Mouse (Mus musculus) myocyte (in vitro differentiated cells): ENCODE results near the gene Ajap1.

Experiments
- CEBPB ChIP-seq: IDR thresholded peaks from 2 replicates; pipeline ENCODE4 v1.6.1; 2011; ENCODE audit warnings: mild to moderate bottlenecking, moderate library complexity; ENCODE audit not compliant: poor library complexity, insufficient read depth, severe bottlenecking
- E2F4 ChIP-seq: IDR thresholded peaks from one replicate; pipeline ENCODE4 v1.6.1; 2011; ENCODE audit warnings: mild to moderate bottlenecking, control low read depth, moderate library complexity; ENCODE audit not compliant: insufficient read depth
- MAX ChIP-seq: IDR thresholded peaks from one replicate; pipeline ENCODE4 v1.6.1; 2011; ENCODE audit warnings: low read depth, mild to moderate bottlenecking, control low read depth
- MYOD1 ChIP-seq, 3 experiments: IDR thresholded peaks; one replicate each; pipeline ENCODE4 v1.6.1; 2011; ENCODE audit warnings: control low read depth in 2 of 3, low read depth in 2 of 3, mild to moderate bottlenecking in 2 of 3, moderate library complexity in 1 of 3; ENCODE audit not compliant: insufficient read length in 2 of 3, control insufficient read depth in 1 of 3
- MYOG ChIP-seq, 3 experiments: IDR thresholded peaks; one replicate each; pipeline ENCODE4 v1.6.1; 2011; ENCODE audit warnings: control low read depth in 2 of 3, low read depth in 2 of 3, mild to moderate bottlenecking in 2 of 3; ENCODE audit not compliant: insufficient read length in 2 of 3, control insufficient read depth in 1 of 3, insufficient read depth in 1 of 3
- POLR2A ChIP-seq: IDR thresholded peaks from one replicate; pipeline ENCODE4 v1.6.1; 2011; ENCODE audit warnings: low read depth, mild to moderate bottlenecking, control low read depth, moderate library complexity; ENCODE audit not compliant: insufficient read length
- POLR2AphosphoS2 ChIP-seq: IDR thresholded peaks from one replicate; pipeline ENCODE4 v1.6.1; 2011; ENCODE audit warnings: low read depth, control low read depth; ENCODE audit not compliant: insufficient read length
- REST ChIP-seq: IDR thresholded peaks from one replicate; pipeline ENCODE4 v1.6.1; 2011; ENCODE audit warnings: mild to moderate bottlenecking, control low read depth, moderate library complexity; ENCODE audit not compliant: insufficient read depth, insufficient read length
- SRF ChIP-seq: IDR thresholded peaks from one replicate; pipeline ENCODE4 v1.6.1; 2011; ENCODE audit warnings: low read depth; ENCODE audit not compliant: control insufficient read depth, insufficient read length
- TCF12 ChIP-seq: IDR thresholded peaks from one replicate; pipeline ENCODE4 v1.6.1; 2011; ENCODE audit warnings: mild to moderate bottlenecking, control low read depth; ENCODE audit not compliant: poor library complexity, insufficient read depth, severe bottlenecking
- TCF3 ChIP-seq: IDR thresholded peaks from one replicate; pipeline ENCODE4 v1.6.1; 2011; ENCODE audit warnings: low read depth, control low read depth; ENCODE audit not compliant: insufficient read length
- USF1 ChIP-seq: IDR thresholded peaks from one replicate; pipeline ENCODE4 v1.6.1; 2011; ENCODE audit warnings: low read depth, mild to moderate bottlenecking, control low read depth, moderate library complexity

GRCm38 (mm10) chr4:153480551-153481262 is 1.9 kb downstream of the Ajap1 start:
- TF ChIP-seq USF1 (no peak), MAX (no peak), POLR2A (no peak), TCF12 (no peak), SRF (no peak), POLR2AphosphoS2 (no peak), E2F4 (no peak), MYOD1 (IDR thresholded peaks at IDR 0.05; ENCODE audit: control insufficient read depth in 1 of 3, insufficient read length in 2 of 3, low read depth in 2 of 3) (no peak), MYOG (IDR thresholded peaks at IDR 0.05; ENCODE audit: control insufficient read depth in 1 of 3, insufficient read depth in 1 of 3, insufficient read length in 2 of 3, low read depth in 2 of 3) (no peak), REST (no peak), CEBPB (no peak), TCF3 (no peak)
